Mouse (Mus musculus) skeletal muscle tissue, adult 2 months (tissue): ENCODE measurements around the gene Pold4.

Experiments used
- DNase-seq: peaks from one replicate; pipeline ENCODE4 v3.0.0-alpha.2; 2012; ENCODE audit warnings: low read depth, low spot score

Pold4 gene

GRCm38 (mm10) chr19:4203604-4204326 is 27.9 kb upstream of the Pold4 start:
- no peak for DNase-seq

GRCm38 (mm10) chr19:4204889-4205288 is 26.8 kb upstream of the Pold4 start:
- DNase-seq, result no peak

- DNase-seq, result peak; percentile 69
Measured at GRCm38 (mm10) chr19:4206971-4207370, 24.7 kb upstream of the Pold4 start.

- DNase-seq, result no peak
Measured at GRCm38 (mm10) chr19:4208563-4208962, 23.1 kb upstream of the Pold4 start.

- DNase-seq, result no peak
Measured at GRCm38 (mm10) chr19:4211891-4212588, 19.7 kb upstream of the Pold4 start.

- no peak for DNase-seq
Measured at GRCm38 (mm10) chr19:4213524-4213974, 18.1 kb upstream of the Pold4 start.

- DNase-seq, result no peak
Measured at GRCm38 (mm10) chr19:4214071-4214770, 17.5 kb upstream of the Pold4 start, which contains the start of the genes Clcf1 and AC109138.7. Gene Clcf1, plus strand, starts transcription at chr19:4214238. Gene AC109138.7, plus strand, starts transcription at chr19:4214357.

GRCm38 (mm10) chr19:4214771-4215450 is 16.8 kb upstream of the Pold4 start:
- no peak for DNase-seq

- DNase-seq, result no peak
Measured at GRCm38 (mm10) chr19:4215451-4215840, 16.3 kb upstream of the Pold4 start.

- DNase-seq, result no peak
Measured at GRCm38 (mm10) chr19:4216041-4216685, 15.5 kb upstream of the Pold4 start.

GRCm38 (mm10) chr19:4217140-4217539 is 14.6 kb upstream of the Pold4 start:
- DNase-seq, result no peak

- DNase-seq, result no peak
Measured at GRCm38 (mm10) chr19:4217855-4218254, 13.8 kb upstream of the Pold4 start.

GRCm38 (mm10) chr19:4218293-4218692 is 13.4 kb upstream of the Pold4 start:
- DNase-seq, result no peak

GRCm38 (mm10) chr19:4218784-4219183 is 12.9 kb upstream of the Pold4 start:
- DNase-seq, result no peak

- DNase-seq, result no peak
Measured at GRCm38 (mm10) chr19:4219943-4220342, 11.8 kb upstream of the Pold4 start.

- DNase-seq, result no peak
Measured at GRCm38 (mm10) chr19:4220416-4220815, 11.3 kb upstream of the Pold4 start.

- DNase-seq, result no peak
Measured at GRCm38 (mm10) chr19:4220957-4221743, 10.5 kb upstream of the Pold4 start.

GRCm38 (mm10) chr19:4222165-4222564 is 9.5 kb upstream of the Pold4 start:
- DNase-seq, result no peak

GRCm38 (mm10) chr19:4226779-4227178 is 4.9 kb upstream of the Pold4 start:
- no peak for DNase-seq

- no peak for DNase-seq
Measured at GRCm38 (mm10) chr19:4227446-4227845, 4.3 kb upstream of the Pold4 start.
